Mouse (Mus musculus) stomach, postnatal 0 days (tissue): Measurements from ENCODE around the gene Pelp1.

Experiments used
- CTCF ChIP-seq: IDR thresholded peaks from 2 replicates; pipeline ENCODE4 v1.5.1; 2016; ENCODE audit warnings: antibody characterized with exemption, low read depth, mild to moderate bottlenecking, moderate library complexity
- EP300 ChIP-seq: optimal IDR thresholded peaks from 2 replicates; pipeline ENCODE3; 2016; ENCODE audit warnings: antibody characterized with exemption

DNA sequence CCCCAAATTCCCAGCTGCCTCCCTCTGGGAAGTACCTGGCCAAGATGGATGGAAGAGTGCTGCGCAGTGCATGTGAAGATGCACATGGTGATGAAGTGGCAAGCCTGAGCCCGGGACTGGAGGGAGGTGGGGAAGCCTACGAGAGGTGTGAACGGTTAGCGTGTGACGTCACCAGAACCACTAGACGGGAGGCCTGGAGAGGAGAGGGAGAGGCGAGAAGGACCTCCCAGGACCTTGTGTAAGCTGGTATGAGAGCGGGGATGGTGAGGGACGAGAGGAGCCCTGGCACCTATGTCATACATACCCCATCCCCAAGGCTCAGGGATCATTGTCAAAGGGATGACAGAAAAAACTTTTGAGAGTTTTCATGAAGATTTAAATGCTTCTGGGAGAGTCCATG is 64.8 kb downstream of the Pelp1 start:
- TF ChIP-seq CTCF (no peak), EP300 (no peak)
